Mouse (Mus musculus): ENCODE results near the gene Olfr1284. TPM values are rescaled to one million over a fixed set of nuclear protein-coding genes. Genes with fewer than 3 reads are reported as not detected.
"Not testable (repeated sequence)": the region's sequence is repeated elsewhere in the genome, so short reads cannot be mapped to it uniquely, and the experiment has no call there.

Gene Olfr1284
- not detected in 2 replicates for polyA plus RNA-seq (2015; fragmentation: Nextera tagmentation; extraction: Ambion mirVana)

GRCm38 (mm10) chr2:111375222-111375621 lies at the start of gene Olfr1284:
TSS of gene Olfr1284 (plus strand) at chr2:111375522.
- DNase-seq (ENCODE audit: low spot score) = no peak

DNA sequence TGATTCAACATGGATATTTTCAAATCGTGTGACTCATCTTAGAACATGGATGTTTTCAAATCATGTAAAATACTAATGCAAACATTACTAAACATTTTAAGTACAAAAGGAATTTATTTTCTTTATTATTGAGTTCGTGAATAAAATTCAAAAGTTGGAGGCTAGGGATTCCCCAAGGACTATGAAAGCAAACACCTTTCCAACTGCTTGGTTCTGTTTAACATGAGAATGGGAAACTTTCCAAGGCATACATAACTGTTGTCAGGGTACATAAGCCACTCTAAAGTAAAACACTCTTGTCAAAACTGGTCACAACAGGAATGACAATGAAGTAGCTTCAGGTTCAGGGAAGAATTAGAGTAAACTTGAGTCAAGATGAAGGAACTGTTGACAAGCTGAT lies 49.1 kb upstream of the Olfr1284 start, which contains the start of gene Olfr1281:
Gene Olfr1281, plus strand, starts transcription at position 301 of the 400 bp plus-strand sequence.
- no peak for DNase-seq (ENCODE audit: low spot score)

- DNase-seq (ENCODE audit: low spot score) = not testable (repeated sequence)
These were observed 41.6 kb upstream of the Olfr1284 start for GRCm38 (mm10) chr2:111333721-111334120.

DNA sequence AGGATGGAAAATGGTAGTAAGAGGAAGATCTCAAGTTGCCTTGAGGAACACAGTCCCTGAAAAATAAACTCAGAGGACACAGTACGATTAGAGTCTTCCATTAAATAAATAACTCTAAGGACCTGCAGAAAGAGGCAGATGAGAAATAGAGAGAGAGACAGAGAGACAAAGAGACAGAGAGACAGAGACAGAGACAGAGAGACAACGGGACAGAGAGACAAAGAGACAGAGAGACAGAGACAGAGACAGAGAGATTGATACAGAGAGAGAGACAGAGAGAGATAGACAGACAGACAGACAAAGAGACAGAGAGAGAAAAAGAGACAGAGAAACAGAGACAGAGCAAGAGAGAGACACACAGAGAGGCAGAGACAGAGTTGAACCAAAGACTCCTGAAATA lies 39.3 kb upstream of the Olfr1284 start, which contains the start of gene Olfr1282:
Gene Olfr1282, minus strand, starts transcription at position 101 of the 400 bp plus-strand sequence.
- no peak for DNase-seq (ENCODE audit: low spot score)

DNA sequence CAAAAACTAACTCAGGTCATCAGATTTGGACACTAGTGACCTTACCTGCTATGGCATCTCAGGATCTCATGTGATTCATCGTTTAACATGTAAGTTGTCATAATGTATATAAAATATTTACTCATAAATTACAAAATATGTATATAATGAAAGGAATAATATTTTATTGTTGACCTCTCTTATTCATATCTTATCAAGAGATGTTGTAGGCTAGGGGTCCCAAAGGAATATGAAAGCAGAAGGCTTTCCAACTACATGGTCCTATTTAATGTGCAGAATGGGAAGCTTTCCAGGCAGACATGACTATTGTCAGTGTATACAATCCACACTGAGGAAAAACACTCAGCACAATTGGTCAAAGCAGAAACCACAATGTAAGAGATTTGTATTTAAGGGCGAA lies 8.8 kb upstream of the Olfr1284 start, which contains the start of gene Olfr1283:
Gene Olfr1283, plus strand, starts transcription at position 301 of the 400 bp plus-strand sequence.
- no peak for DNase-seq (ENCODE audit: low spot score)

DNA sequence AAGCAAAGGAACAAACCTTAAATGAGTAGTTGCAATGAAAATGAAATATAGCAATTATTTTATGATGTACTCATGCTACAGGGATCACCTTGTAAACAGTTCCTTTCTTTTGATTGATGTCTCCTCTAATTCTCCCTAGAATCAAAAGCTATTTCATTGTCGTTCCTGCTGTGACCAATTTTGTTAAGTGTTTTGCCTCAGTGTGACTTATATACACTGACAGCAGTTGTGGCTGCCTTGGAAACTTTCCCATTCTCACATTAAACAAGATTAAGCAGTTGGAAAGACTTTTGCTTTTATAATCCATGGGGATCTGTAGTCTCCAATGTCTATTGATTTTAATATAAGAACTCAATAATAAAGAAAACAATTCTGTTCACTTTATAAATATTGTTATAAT lies 47.6 kb downstream of the Olfr1284 start, which contains the start of gene Olfr1286:
Gene Olfr1286, minus strand, starts transcription at position 185 of the 400 bp plus-strand sequence.
- DNase-seq (ENCODE audit: low spot score) = no peak

Other genes starting within 250 kb of the Olfr1284 start
- gene Gm15130, start 222.6 kb upstream of the Olfr1284 start, polyA plus RNA-seq (2015; fragmentation: Nextera tagmentation; extraction: Ambion mirVana) = not detected in 2 replicates
- gene 4930430A15Rik, start 145.9 kb upstream of the Olfr1284 start, polyA plus RNA-seq (2015; fragmentation: Nextera tagmentation; extraction: Ambion mirVana) = not detected in 2 replicates
- gene Olfr1275, start 140.2 kb upstream of the Olfr1284 start, polyA plus RNA-seq (2015; fragmentation: Nextera tagmentation; extraction: Ambion mirVana) = not detected in 2 replicates
- gene Olfr1276, start 121.0 kb upstream of the Olfr1284 start, polyA plus RNA-seq (2015; fragmentation: Nextera tagmentation; extraction: Ambion mirVana) = not detected in 2 replicates
- gene Olfr1277, start 101.4 kb upstream of the Olfr1284 start, polyA plus RNA-seq (2015; fragmentation: Nextera tagmentation; extraction: Ambion mirVana) = not detected in 2 replicates
- gene Olfr1278, start 85.4 kb upstream of the Olfr1284 start, polyA plus RNA-seq (2015; fragmentation: Nextera tagmentation; extraction: Ambion mirVana) = not detected in 2 replicates
- gene Olfr1279, start 74.9 kb upstream of the Olfr1284 start, polyA plus RNA-seq (2015; fragmentation: Nextera tagmentation; extraction: Ambion mirVana) = not detected in 2 replicates
- gene Olfr1280, start 61.5 kb upstream of the Olfr1284 start, polyA plus RNA-seq (2015; fragmentation: Nextera tagmentation; extraction: Ambion mirVana) = not detected in 2 replicates
- not detected in 2 replicates for gene Olfr1281, start 49.0 kb upstream of the Olfr1284 start, polyA plus RNA-seq (2015; fragmentation: Nextera tagmentation; extraction: Ambion mirVana)
- gene Olfr1282, start 39.4 kb upstream of the Olfr1284 start, polyA plus RNA-seq (2015; fragmentation: Nextera tagmentation; extraction: Ambion mirVana) = not detected in 2 replicates
- gene Olfr1283, start 8.7 kb upstream of the Olfr1284 start, polyA plus RNA-seq (2015; fragmentation: Nextera tagmentation; extraction: Ambion mirVana) = not detected in 2 replicates
- not detected in 2 replicates for gene Olfr1286, start 47.6 kb downstream of the Olfr1284 start, polyA plus RNA-seq (2015; fragmentation: Nextera tagmentation; extraction: Ambion mirVana)
- not detected in 2 replicates for gene Olfr1287, start 73.6 kb downstream of the Olfr1284 start, polyA plus RNA-seq (2015; fragmentation: Nextera tagmentation; extraction: Ambion mirVana)
- not detected in 2 replicates for gene Olfr1288, start 98.6 kb downstream of the Olfr1284 start, polyA plus RNA-seq (2015; fragmentation: Nextera tagmentation; extraction: Ambion mirVana)
- gene Olfr1289, start 105.3 kb downstream of the Olfr1284 start, polyA plus RNA-seq (2015; fragmentation: Nextera tagmentation; extraction: Ambion mirVana) = not detected in 2 replicates
- gene Olfr1290, start 118.3 kb downstream of the Olfr1284 start, polyA plus RNA-seq (2015; fragmentation: Nextera tagmentation; extraction: Ambion mirVana) = not detected in 2 replicates
- not detected in 2 replicates for gene Olfr1291-ps1, start 121.7 kb downstream of the Olfr1284 start, polyA plus RNA-seq (2015; fragmentation: Nextera tagmentation; extraction: Ambion mirVana)
- gene Olfr1293-ps, start 149.7 kb downstream of the Olfr1284 start, polyA plus RNA-seq (2015; fragmentation: Nextera tagmentation; extraction: Ambion mirVana) = not detected in 2 replicates
- not detected in 2 replicates for gene Olfr1294, start 164.8 kb downstream of the Olfr1284 start, polyA plus RNA-seq (2015; fragmentation: Nextera tagmentation; extraction: Ambion mirVana)
- not detected in 2 replicates for gene Olfr1295, start 194.2 kb downstream of the Olfr1284 start, polyA plus RNA-seq (2015; fragmentation: Nextera tagmentation; extraction: Ambion mirVana)